17 mouse cellular contexts compared by ENCODE assay signal in genomic region chr17:16027989-16028388, GRCm38 (mm10).
"Had no signal": no experiment of that assay in that cellular context is flagged by ENCODE, and none has a peak within 500 bp of the region (broad histone marks: within the 10 kb centered on the region; RNA-seq: fewer than 3 reads in every experiment).

No protein-coding gene starts in this region.

- H3K4me2 ChIP-seq: liver, embryonic 11.5 days; liver, embryonic 13.5 days; liver, embryonic 15.5 days; midbrain, embryonic 11.5 days; midbrain, embryonic 13.5 days; midbrain, embryonic 15.5 days; neural tube, embryonic 12.5 days; stomach, embryonic 15.5 days had no signal

- H3K27me3 ChIP-seq: liver, embryonic 13.5 days; liver, embryonic 15.5 days; megakaryocyte, embryonic 14.5 days; midbrain, embryonic 13.5 days; midbrain, embryonic 15.5 days; neural tube, embryonic 12.5 days; stomach, embryonic 15.5 days had no signal

- DNase-seq: liver, embryonic 13.5 days; liver, postnatal 0 days; lung, adult 2 months; right cerebral cortex, postnatal 14 days; thymus, adult 2 months; thymus, postnatal 25 days; thymus, postnatal 4 days had no signal

- H3K9me3 ChIP-seq: liver, embryonic 13.5 days; liver, embryonic 15.5 days; megakaryocyte, embryonic 14.5 days; midbrain, embryonic 13.5 days; midbrain, embryonic 15.5 days; neural tube, embryonic 12.5 days; stomach, embryonic 15.5 days had no signal

- H3K27ac ChIP-seq: liver, embryonic 13.5 days; liver, embryonic 15.5 days; macrophage; midbrain, embryonic 13.5 days; midbrain, embryonic 15.5 days; neural tube, embryonic 12.5 days; stomach, embryonic 15.5 days; stomach, postnatal 0 days had no signal

- H3K4me3 ChIP-seq: liver, embryonic 13.5 days; liver, embryonic 15.5 days; megakaryocyte, embryonic 14.5 days; midbrain, embryonic 13.5 days; midbrain, embryonic 15.5 days; neural tube, embryonic 12.5 days; stomach, embryonic 15.5 days had no signal

- H3K4me1 ChIP-seq: liver, embryonic 13.5 days; liver, embryonic 15.5 days; megakaryocyte, embryonic 14.5 days; midbrain, embryonic 13.5 days; midbrain, embryonic 15.5 days; neural tube, embryonic 12.5 days; stomach, embryonic 15.5 days had no signal

- ATAC-seq: liver, postnatal 0 days; midbrain, embryonic 13.5 days; midbrain, embryonic 15.5 days had no signal

- H3K9ac ChIP-seq: liver, embryonic 13.5 days; liver, embryonic 15.5 days; liver, postnatal 0 days; midbrain, embryonic 13.5 days; midbrain, embryonic 15.5 days; neural tube, embryonic 12.5 days; stomach, embryonic 15.5 days had no signal

- H3K36me3 ChIP-seq: liver, embryonic 13.5 days; liver, embryonic 15.5 days; midbrain, embryonic 13.5 days; midbrain, embryonic 15.5 days; neural tube, embryonic 12.5 days; stomach, embryonic 15.5 days had no signal
